Mouse (Mus musculus): ENCODE data around the gene Fam136a. TPM values are rescaled to one million over a fixed set of nuclear protein-coding genes. Genes with fewer than 3 reads are reported as not detected.
A peak's percentile ranks its signal among the peaks of the same experiment; 100 is the strongest.

Gene Fam136a
- 62.9 and 65.2 TPM in 2 replicates for polyA plus RNA-seq (2015; fragmentation: Nextera tagmentation; extraction: Ambion mirVana)

DNA sequence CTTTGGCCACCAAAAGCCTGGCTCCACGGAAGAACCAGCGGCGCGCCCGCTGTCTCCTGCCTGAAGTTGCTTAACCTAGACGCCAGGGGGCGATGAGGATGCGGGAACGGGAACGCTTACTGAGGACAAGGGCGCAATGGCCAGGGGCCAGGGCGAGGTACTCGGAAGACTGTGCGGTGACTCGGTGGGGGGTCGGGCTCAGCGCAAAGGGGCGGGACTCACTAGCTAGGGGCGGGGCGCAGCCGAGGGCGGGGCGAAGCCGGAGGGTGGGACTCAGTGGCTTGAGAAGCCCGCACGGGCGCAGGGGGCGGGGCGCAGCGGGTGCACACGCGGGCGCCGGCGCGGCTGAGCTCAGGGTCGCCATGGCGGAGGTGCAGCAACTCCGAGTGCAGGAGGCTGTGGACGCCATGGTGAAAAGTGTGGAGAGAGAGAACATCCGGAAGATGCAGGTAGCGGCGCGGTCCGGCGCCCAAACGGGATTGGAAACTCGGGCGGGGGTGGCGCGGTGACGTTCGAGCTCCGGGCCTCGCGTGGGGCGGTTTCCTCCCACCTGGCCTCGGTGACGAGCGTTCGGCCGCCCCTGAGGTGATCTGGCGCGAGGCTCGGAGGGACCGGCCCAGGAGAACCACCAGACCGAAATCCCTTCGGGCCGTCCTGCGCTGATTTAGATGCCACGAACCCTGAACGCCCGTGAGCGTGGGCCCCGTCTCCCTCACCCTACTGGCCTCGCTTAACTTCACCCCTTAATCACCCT lies at the start of gene Fam136a:
Gene Fam136a, plus strand, starts transcription at position 276 of the 754 bp plus-strand sequence.
- no peaks in the 10 kb centered on the region for H3K27me3 ChIP-seq
- peak within 1 kb of the TSS; percentile 75 for H3K4me3 ChIP-seq (replicated peaks)
- H3K4me1 ChIP-seq (replicated peaks): peaks cover 29% of the 10 kb centered on the region
- peak within 1 kb of the TSS; percentile 76 for H3K27ac ChIP-seq (replicated peaks)
- under 1% methylated on average over 76 of the region's 76 CpGs for WGBS (ENCODE audit: insufficient replicate concordance)
- peak within 1 kb of the TSS; percentile 67 for H3K9ac ChIP-seq
- no peaks in the 10 kb centered on the region for H3K9me3 ChIP-seq (replicated peaks)
- peak; percentile 96 for ATAC-seq (ENCODE audit: insufficient read depth)
- peaks cover 12% of the 10 kb centered on the region; the same call in 1 of the 2 replicates for H3K36me3 ChIP-seq (replicated peaks)
- peak within 1 kb of the TSS; percentile 89 for H3K4me2 ChIP-seq

DNA sequence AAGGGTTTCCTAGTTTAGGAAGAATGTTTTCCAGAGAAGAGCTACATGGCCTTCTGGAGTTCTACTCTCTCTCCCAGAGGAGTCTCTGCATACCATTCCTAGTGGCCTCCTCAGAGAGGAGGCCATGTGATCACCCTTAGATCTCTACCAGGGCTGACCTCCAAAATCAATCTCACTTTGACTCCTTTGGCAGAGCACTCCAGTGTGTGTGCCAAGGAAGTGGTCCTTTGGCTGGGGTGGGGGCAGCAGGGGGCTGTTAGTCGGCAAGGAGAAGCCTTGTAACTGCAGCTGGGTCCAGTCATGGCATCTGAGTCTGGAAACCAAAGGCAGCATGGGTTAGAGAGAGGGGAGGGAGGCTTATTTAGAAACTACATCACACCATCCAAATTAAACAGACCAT lies 48.4 kb upstream of the Fam136a start:
- ATAC-seq (ENCODE audit: insufficient read depth): no peak

DNA sequence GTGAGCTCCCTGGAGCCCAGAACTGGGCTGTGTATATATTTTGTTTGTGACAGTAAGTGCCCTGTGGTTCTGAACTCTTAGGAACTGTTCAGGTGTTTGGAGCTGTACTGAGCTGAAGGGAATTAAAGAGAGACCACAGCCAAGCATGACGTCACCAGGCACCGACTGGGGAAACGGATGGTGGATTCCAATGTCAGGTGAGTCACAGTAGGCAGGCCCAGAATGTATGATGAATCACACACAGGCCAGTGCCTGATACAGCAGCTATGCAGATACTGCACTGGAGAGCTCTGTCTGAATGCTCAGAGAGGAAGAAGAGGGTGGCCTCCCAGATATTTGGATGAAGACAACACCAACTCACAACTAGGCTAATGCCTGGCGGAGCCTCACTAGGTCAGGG lies 46.6 kb upstream of the Fam136a start:
- Histone ChIP-seq H3K27ac (replicated peaks) (no peak overlapping the region), H3K9me3 (replicated peaks) (no peaks in the 10 kb centered on the region), H3K27me3 (no peaks in the 10 kb centered on the region), H3K9ac (no peak overlapping the region), H3K4me1 (replicated peaks) (no peaks in the 10 kb centered on the region), H3K4me2 (no peak overlapping the region), H3K36me3 (replicated peaks) (no peaks in the 10 kb centered on the region), H3K4me3 (replicated peaks) (no peak overlapping the region)
- ATAC-seq (ENCODE audit: insufficient read depth): no peak
- 63% methylated on average over 4 of the region's 4 CpGs for WGBS (ENCODE audit: insufficient replicate concordance)

More for the DNA sequence above, 48.4 kb upstream of the Fam136a start:
- 14% methylated on average over 1 of the region's 1 CpGs for WGBS (ENCODE audit: insufficient replicate concordance)
- H3K36me3 ChIP-seq (replicated peaks): no peaks in the 10 kb centered on the region
- no peak overlapping the region for H3K4me3 ChIP-seq (replicated peaks)
- no peaks in the 10 kb centered on the region for H3K9me3 ChIP-seq (replicated peaks)
- no peak overlapping the region for H3K9ac ChIP-seq
- H3K4me1 ChIP-seq (replicated peaks): no peaks in the 10 kb centered on the region
- H3K27ac ChIP-seq (replicated peaks): no peak overlapping the region
- no peak overlapping the region for H3K4me2 ChIP-seq
- no peaks in the 10 kb centered on the region for H3K27me3 ChIP-seq

DNA sequence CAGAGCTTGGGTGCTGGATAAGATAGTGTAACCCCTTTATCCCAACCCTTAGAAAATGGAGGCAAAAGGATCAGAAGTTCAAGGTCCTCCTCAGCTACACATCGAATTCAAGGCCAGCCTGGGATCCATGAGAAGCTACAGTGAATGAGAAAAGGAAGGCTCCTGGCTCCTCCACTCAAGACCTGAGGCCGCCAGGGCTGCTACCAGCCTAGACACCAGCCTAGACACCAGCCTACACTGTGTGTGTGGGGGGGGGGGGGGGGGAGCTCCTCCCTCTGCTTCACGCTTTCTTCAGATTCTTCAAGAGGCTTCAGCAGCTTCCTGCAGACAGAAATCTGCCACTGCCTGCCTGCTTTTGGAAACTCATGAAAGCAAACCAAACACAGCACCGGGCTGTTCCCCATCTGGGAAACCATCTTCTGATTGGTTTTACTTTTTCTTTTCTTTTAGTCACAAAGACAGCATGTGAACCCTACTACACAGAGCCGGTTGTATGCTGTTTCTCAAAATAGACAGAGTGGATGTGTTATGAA lies 43.3 kb upstream of the Fam136a start:
- no peak for ATAC-seq (ENCODE audit: insufficient read depth)
- H3K4me3 ChIP-seq (replicated peaks): no peak overlapping the region
- no peaks in the 10 kb centered on the region for H3K4me1 ChIP-seq (replicated peaks)
- 56% methylated on average over 5 of the region's 5 CpGs for WGBS (ENCODE audit: insufficient replicate concordance)
- H3K9me3 ChIP-seq (replicated peaks): no peaks in the 10 kb centered on the region
- no peak overlapping the region for H3K4me2 ChIP-seq
- no peaks in the 10 kb centered on the region for H3K27me3 ChIP-seq
- H3K27ac ChIP-seq (replicated peaks): no peak overlapping the region
- H3K36me3 ChIP-seq (replicated peaks): no peaks in the 10 kb centered on the region
- H3K9ac ChIP-seq: no peak overlapping the region

DNA sequence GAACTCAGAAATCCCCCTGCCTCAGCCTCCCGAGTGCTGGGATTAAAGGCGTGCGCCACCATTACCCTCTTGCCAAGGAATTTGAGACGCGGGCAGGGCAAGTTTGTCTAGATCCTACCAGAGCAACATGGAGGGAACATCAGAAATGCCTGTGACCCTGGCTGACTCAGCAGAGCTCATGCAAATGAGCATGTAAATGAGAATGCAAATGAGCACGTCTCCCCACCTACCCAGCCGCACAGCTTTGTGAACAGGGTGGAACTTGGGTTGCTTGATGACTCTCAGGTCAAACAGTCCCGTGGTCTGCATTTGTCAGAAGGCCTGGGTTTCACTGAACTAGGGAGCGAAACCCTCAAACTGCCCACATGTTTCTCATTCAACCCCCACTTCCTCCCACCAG lies 42.5 kb upstream of the Fam136a start:
- 75% methylated on average over 9 of the region's 9 CpGs for WGBS (ENCODE audit: insufficient replicate concordance)
- Histone ChIP-seq H3K4me1 (replicated peaks) (no peaks in the 10 kb centered on the region), H3K36me3 (replicated peaks) (no peaks in the 10 kb centered on the region), H3K4me2 (no peak overlapping the region), H3K9me3 (replicated peaks) (no peaks in the 10 kb centered on the region), H3K27me3 (no peaks in the 10 kb centered on the region), H3K9ac (no peak overlapping the region), H3K27ac (replicated peaks) (no peak overlapping the region), H3K4me3 (replicated peaks) (no peak overlapping the region)
- no peak for ATAC-seq (ENCODE audit: insufficient read depth)

DNA sequence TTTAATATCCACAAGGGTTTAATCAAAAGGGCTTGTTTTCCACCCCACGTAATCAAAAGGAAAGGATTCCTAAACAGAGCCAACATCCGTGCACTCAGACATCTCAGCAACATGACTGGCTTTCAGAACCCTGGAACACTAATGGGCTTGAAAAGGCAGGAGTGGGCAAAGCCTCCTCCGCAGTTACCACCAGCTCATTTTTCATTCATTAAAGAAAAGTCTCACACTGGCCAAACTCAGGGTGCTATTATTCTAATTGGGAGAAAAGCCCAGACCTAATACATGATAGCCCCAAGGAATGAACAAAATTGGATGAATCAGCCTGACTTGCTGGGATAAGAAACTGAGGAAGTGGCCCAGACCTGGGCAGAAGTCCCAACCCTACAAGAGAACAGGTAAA lies 41.0 kb upstream of the Fam136a start:
- WGBS (ENCODE audit: insufficient replicate concordance): 65% methylated on average over 3 of the region's 3 CpGs
- no peaks in the 10 kb centered on the region for H3K4me1 ChIP-seq (replicated peaks)
- no peak overlapping the region for H3K4me2 ChIP-seq
- H3K27me3 ChIP-seq: no peaks in the 10 kb centered on the region
- H3K27ac ChIP-seq (replicated peaks): no peak overlapping the region
- no peaks in the 10 kb centered on the region for H3K36me3 ChIP-seq (replicated peaks)
- no peak for ATAC-seq (ENCODE audit: insufficient read depth)
- no peak overlapping the region for H3K4me3 ChIP-seq (replicated peaks)
- no peaks in the 10 kb centered on the region for H3K9me3 ChIP-seq (replicated peaks)
- H3K9ac ChIP-seq: no peak overlapping the region

DNA sequence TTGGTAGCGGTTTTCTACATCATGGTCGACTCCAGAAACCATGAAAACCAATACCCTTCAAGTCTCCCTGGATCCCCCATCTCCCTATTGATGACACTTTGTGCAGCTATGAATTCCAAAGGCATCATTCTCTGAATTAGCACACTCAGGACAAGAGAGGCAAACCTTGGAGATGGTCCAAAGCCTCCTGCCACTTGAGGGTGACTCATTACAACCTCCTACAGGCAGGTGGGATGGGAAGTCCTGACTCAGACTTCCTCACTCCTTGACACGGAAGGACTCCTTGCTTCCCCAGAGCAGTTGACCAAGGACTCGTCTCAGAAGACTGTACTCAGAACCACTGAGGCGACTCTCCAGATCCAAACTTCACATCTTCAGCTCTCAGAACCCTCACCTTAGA lies 39.8 kb upstream of the Fam136a start:
- H3K4me1 ChIP-seq (replicated peaks): no peaks in the 10 kb centered on the region
- WGBS (ENCODE audit: insufficient replicate concordance): 59% methylated on average over 5 of the region's 5 CpGs
- H3K27ac ChIP-seq (replicated peaks): no peak overlapping the region
- H3K4me3 ChIP-seq (replicated peaks): no peak overlapping the region
- H3K36me3 ChIP-seq (replicated peaks): no peaks in the 10 kb centered on the region
- no peak overlapping the region for H3K9ac ChIP-seq
- H3K9me3 ChIP-seq (replicated peaks): no peaks in the 10 kb centered on the region
- no peak for ATAC-seq (ENCODE audit: insufficient read depth)
- H3K27me3 ChIP-seq: no peaks in the 10 kb centered on the region
- no peak overlapping the region for H3K4me2 ChIP-seq

DNA sequence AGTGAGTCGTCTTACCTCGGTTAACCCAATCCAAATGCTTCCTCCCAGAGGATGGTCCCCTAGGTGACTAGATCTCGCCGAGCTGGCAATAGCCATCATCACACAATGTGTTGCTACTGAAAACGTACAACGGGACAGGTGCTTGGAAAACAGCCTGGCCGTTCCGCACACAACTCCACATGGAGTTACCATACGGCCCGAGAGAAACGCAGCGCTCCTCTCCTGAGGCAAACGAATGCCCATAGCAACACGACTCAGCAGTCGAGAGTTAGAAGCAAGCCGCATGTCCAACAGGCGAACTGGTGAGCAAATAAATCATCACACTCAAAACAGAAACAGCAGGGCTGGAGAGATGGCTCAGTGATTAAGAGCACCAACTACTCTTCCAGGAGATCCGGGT lies 38.6 kb upstream of the Fam136a start:
- Histone ChIP-seq H3K4me3 (replicated peaks) (no peak overlapping the region), H3K36me3 (replicated peaks) (no peaks in the 10 kb centered on the region), H3K4me1 (replicated peaks) (no peaks in the 10 kb centered on the region), H3K9me3 (replicated peaks) (no peaks in the 10 kb centered on the region), H3K9ac (no peak overlapping the region), H3K4me2 (no peak overlapping the region), H3K27me3 (no peaks in the 10 kb centered on the region), H3K27ac (replicated peaks) (no peak overlapping the region)
- no peak for ATAC-seq (ENCODE audit: insufficient read depth)
- 80% methylated on average over 18 of the region's 18 CpGs for WGBS (ENCODE audit: insufficient replicate concordance)

DNA sequence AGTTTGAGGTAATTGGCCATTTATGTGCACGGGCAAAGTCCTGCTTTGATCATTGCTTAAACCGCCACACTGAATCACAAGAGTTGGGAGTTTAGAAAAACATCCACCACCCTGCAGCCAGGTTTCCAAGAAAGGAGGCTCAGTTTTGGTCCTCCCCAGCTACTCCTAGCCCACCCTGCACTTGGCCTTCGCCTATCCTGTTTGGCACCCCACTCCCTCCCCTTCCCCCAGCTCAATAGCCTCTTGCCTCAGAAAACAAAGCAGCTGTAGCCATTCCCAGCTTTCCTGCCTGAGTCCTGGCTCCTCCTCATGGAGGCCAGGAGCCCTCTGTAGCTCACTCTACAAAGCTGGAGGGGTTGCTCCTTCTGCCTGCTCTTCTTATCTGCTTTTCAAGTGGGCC lies 37.1 kb upstream of the Fam136a start:
- Histone ChIP-seq H3K27me3 (no peaks in the 10 kb centered on the region), H3K36me3 (replicated peaks) (no peaks in the 10 kb centered on the region), H3K4me2 (no peak overlapping the region), H3K4me3 (replicated peaks) (no peak overlapping the region), H3K9ac (no peak overlapping the region), H3K27ac (replicated peaks) (no peak overlapping the region), H3K4me1 (replicated peaks) (no peaks in the 10 kb centered on the region), H3K9me3 (replicated peaks) (no peaks in the 10 kb centered on the region)
- ATAC-seq (ENCODE audit: insufficient read depth): no peak
- 51% methylated on average over 3 of the region's 3 CpGs for WGBS (ENCODE audit: insufficient replicate concordance)

DNA sequence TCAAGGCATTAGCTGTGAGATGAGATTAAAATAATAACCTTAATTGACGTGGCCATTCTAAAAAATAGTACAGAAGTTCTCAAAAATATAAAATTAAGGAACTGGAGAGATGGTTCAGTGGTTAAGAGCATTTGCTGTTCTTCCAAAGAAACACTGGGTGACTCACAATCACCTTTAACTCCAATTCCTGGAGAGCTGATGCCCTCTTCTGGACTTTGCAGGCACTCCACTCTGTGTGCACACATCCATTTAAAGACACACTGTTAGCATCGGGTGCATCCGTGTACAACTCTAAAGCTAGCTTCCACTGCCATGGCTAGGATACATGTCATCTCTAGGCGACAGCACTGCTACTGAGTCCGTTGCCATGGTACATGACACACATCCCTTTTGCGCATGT lies 35.5 kb upstream of the Fam136a start:
- Histone ChIP-seq H3K27me3 (no peaks in the 10 kb centered on the region), H3K9me3 (replicated peaks) (no peaks in the 10 kb centered on the region), H3K9ac (no peak overlapping the region), H3K4me2 (no peak overlapping the region), H3K36me3 (replicated peaks) (no peaks in the 10 kb centered on the region), H3K27ac (replicated peaks) (no peak overlapping the region), H3K4me1 (replicated peaks) (no peaks in the 10 kb centered on the region), H3K4me3 (replicated peaks) (no peak overlapping the region)
- ATAC-seq (ENCODE audit: insufficient read depth): no peak
- 72% methylated on average over 6 of the region's 6 CpGs for WGBS (ENCODE audit: insufficient replicate concordance)

DNA sequence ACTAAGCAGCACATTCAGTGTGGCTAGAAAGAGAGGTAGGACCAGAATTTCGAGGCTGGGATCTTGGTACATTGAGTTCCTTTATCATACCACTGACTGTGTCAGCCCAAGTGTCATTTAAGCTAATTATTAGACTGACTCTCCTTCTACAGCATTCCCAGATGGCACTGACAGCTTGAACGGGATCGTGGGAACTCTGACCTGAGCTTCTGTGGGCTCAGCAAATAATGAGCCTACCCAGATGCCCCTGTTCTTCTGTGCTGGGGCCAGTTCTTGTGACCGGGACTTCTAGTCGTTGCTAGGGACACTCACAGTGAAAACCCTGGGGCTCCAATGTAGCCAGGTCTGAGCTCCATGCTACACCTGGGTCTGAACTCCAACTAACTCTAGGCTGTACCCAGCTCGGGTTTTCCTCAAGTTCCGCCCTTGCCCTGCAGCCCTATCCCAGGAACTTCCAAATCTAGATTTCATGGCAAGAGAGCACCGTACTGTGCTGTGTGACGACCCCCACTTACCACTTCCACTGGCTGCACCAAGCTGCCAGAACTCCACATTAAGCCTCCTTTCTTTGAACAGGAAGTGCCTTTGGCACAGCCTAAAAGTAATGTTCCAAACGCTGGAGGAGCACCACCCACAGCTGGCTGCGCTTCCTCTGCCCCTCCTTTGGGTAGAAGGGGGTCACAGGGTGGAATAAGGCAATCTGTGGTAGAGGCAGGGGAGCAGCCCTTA lies 30.2 kb upstream of the Fam136a start:
- H3K9me3 ChIP-seq (replicated peaks): no peaks in the 10 kb centered on the region
- no peak overlapping the region for H3K4me3 ChIP-seq (replicated peaks)
- H3K27me3 ChIP-seq: no peaks in the 10 kb centered on the region
- no peaks in the 10 kb centered on the region for H3K36me3 ChIP-seq (replicated peaks)
- H3K27ac ChIP-seq (replicated peaks): no peak overlapping the region
- no peak overlapping the region for H3K4me2 ChIP-seq
- WGBS (ENCODE audit: insufficient replicate concordance): 56% methylated on average over 11 of the region's 11 CpGs
- ATAC-seq (ENCODE audit: insufficient read depth): no peak
- H3K9ac ChIP-seq: no peak overlapping the region
- no peaks in the 10 kb centered on the region for H3K4me1 ChIP-seq (replicated peaks)
